Mouse (Mus musculus): ENCODE data around the gene Cyfip1. TPM values are rescaled to one million over a fixed set of nuclear protein-coding genes. Genes with fewer than 3 reads are reported as not detected.

The Cyfip1 gene
- total RNA-seq, 2 experiments from 2014 or later, result 18.6 to 27.2 TPM

DNA sequence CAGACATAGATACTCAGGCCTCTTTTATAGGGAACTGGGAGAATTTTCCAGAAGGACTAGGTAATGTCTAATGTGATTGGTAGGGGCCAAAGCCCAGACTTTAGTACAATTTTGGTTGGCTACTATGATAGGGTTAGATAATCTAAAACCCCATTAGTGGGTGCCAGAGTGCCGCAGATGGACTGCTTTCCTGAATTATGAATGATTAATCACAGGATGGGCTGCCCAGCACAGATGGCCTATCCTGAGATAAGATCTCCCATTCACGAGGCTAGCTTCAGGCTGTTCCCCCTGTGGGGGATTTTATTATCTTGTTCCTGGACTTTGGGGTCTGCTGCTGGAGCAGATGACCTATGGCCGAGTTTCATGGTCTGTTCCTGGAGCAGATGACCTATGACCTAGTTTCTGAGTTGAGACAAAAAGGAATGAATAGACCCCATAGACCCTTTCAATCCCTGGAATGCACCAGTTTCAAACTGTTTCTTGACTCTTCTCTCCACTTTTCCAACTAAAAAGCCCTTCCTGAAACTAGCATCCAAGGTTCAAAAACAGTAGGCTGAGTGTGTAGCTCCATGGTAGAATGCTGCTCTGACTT is 125.4 kb downstream of the Cyfip1 start:
- no peak for DNase-seq
- H3K4me3 ChIP-seq, result no peak overlapping the region
- intact Hi-C loops (cut with DNase I), result no loop called here
- H3K27ac ChIP-seq, result no peak overlapping the region
- TF ChIP-seq CTCF (IDR thresholded peaks at IDR 0.05), result no peak

DNA sequence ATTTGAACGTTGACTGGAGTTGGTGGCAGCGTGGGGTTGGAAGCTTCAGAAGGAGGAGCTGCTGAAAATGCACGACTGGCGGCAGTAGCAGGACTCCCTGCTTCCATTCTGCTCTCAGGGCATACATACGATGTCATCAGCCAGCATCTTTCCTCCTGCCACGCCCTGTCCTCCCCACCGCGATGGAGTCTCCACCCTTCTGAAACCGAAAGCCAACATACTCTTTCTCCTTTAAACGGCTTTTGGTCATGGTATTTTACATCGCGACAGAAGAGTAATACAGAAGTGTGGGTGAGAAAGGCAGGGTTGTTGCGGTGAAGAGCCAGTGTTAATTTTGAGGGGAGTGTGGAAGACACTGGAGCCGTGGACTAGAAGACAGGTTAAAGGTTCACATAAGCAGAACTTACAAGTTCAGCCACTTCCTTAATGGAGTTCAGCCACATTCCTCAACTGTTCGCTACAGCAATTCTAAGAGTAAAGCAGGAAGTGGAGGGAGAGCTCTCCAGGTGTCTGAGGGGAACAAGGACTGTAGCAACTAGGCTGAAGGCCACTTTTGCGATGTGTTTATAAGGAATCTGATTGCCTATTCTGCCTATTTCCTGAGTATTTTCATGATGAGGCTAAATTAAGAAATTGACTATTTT is 126.8 kb downstream of the Cyfip1 start:
- DNase-seq, result no peak
- no peak for TF ChIP-seq CTCF (IDR thresholded peaks at IDR 0.05)
- Histone ChIP-seq H3K4me3 (peak overlapping the region; percentile 67), H3K27ac (peak overlapping the region; percentile 2; the same call in 1 of the 2 replicates)
- intact Hi-C loops (cut with DNase I), result no loop called here

DNA sequence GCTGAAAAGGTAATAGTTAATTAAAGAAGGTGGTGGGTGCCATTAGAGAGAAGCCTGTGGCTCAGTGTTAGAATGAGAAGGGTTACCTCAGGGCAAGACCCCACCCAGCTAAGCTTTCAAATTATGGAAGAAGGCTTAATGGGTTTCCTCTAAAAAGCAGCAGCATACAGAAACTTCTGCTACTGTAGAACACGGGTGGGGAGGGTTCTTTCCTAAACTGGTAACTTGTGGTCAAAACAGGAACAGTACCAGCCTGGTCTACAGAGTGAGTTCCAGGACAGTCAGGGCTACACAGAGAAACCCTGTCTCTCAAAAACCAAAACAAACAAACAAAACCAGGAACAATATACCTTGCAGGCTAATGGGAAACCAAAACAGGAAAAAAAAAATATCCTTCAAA is 127.9 kb downstream of the Cyfip1 start:
- H3K27ac ChIP-seq, result no peak overlapping the region
- intact Hi-C loops (cut with DNase I), result no loop called here
- DNase-seq, result no peak
- no peak for TF ChIP-seq CTCF (IDR thresholded peaks at IDR 0.05)
- H3K4me3 ChIP-seq, result no peak overlapping the region

DNA sequence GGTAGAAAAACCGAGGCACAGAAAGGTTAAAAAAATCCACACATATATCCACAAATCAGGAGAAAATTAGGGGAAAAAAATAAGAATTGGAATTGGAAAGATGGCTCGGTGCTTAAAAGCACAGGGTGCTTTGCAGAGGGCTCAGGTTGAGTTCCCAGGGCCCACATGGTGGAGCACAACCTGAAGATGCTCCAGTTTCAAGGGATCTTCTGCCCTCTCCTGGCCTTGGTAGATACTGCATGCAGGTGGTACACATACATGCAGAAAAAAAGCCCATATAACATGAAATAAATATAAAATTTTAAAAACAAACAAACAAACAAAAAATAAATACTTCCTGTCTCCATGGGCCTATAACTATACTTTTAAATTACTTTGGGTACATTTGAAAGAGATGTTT is 132.9 kb downstream of the Cyfip1 start:
- no peak for DNase-seq
- intact Hi-C loops (cut with DNase I), result no loop called here
- Histone ChIP-seq H3K4me3 (no peak overlapping the region), H3K27ac (no peak overlapping the region)
- TF ChIP-seq CTCF (IDR thresholded peaks at IDR 0.05), result no peak

DNA sequence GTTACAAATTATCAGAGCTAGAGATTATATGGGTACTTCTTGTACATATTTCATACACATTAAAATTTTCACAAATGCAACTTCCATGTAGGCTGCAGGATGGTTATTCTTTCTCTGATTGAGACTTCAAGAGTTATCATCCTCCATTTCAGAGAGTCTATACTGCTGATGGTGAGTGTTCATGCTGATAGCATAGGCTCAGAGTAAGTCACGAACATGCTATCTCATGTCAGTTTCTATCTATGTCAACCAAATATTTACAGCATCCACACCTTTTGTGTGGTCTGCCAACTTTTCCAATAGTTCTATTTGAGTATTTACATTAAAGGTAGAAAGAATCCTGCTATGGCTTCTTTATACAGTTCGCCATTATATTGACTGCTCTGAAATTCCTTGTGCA is 140.0 kb downstream of the Cyfip1 start:
- TF ChIP-seq CTCF (IDR thresholded peaks at IDR 0.05), result no peak
- Histone ChIP-seq H3K27ac (no peak overlapping the region), H3K4me3 (no peak overlapping the region)
- DNase-seq, result no peak
- intact Hi-C loops (cut with DNase I), result no loop called here

Other genes with a start within 250 kb of the Cyfip1 start
- gene Siglech, start 73.6 kb upstream of the Cyfip1 start, total RNA-seq (2021), result under 1 TPM in 1 of 2 experiments, not detected in 1; 0.22 TPM
- 10 to 100 TPM; 10.0 to 11.5 TPM for gene Tubgcp5, start 47.6 kb upstream of the Cyfip1 start, total RNA-seq (2021)
- 10 to 100 TPM; 31.7 to 32.6 TPM for gene Nipa2, start 120.7 kb downstream of the Cyfip1 start, total RNA-seq (2021)
- gene Nipa1, start 178.2 kb downstream of the Cyfip1 start, total RNA-seq (2021), result 1 to 10 TPM; 2.5 to 3.5 TPM
- 10 to 100 TPM; 44.5 to 63.8 TPM for gene Herc2, start 208.5 kb downstream of the Cyfip1 start, total RNA-seq (2021)

All from gastrocnemius, adult 2 months (tissue).